In genomic region chr1:126568520-126569197, GRCm38 (mm10) we compare ENCODE assay signal across 9 mouse cellular contexts.
DNase-seq lines count a peak whose midpoint lies in the region; ATAC-seq and TF ChIP-seq lines count a peak whose summit lies in the region.
"Had no signal": no experiment of that assay in that cellular context is flagged by ENCODE, and none has a peak within 500 bp of the region (broad histone marks: within the 10 kb centered on the region; RNA-seq: fewer than 3 reads in every experiment).

No protein-coding gene starts in this region.

- H3K27ac ChIP-seq in kidney, postnatal 0 days = no peak overlapping the region
- no peak overlapping the region for H3K27ac ChIP-seq in kidney, embryonic 14.5 days (ENCODE audit: low read depth, low read length)
- no peak overlapping the region for H3K27ac ChIP-seq in ES-E14 (ENCODE audit: insufficient read depth, low read depth, low read length, poor library complexity, severe bottlenecking)
- no peak overlapping the region for H3K27ac ChIP-seq in embryonic fibroblast, embryonic 13.5 days (ENCODE audit: insufficient read depth, low read length)
- H3K27ac ChIP-seq: liver, embryonic 15.5 days had no signal

- H3K4me2 ChIP-seq in kidney, postnatal 0 days (ENCODE audit: low read length) = no peak overlapping the region
- H3K4me2 ChIP-seq in kidney, embryonic 14.5 days (replicated peaks; ENCODE audit: low read depth, low read length) = no peak overlapping the region
- H3K4me2 ChIP-seq: liver, embryonic 15.5 days had no signal

- H3K9me3 ChIP-seq in kidney, postnatal 0 days (replicated peaks; ENCODE audit: low read length) = no peaks in the 10 kb centered on the region
- H3K9me3 ChIP-seq in kidney, embryonic 14.5 days (ENCODE audit: control insufficient read depth, low read length) = no peaks in the 10 kb centered on the region
- H3K9me3 ChIP-seq in ES-E14 (ENCODE audit: control insufficient read depth, insufficient read depth, low read depth, low read length) = no peaks in the 10 kb centered on the region
- H3K9me3 ChIP-seq: liver, embryonic 15.5 days had no signal

- in situ Hi-C loops in ES-E14 (cut with MboI; ENCODE audit: low sequenced_read_pairs in 2 of 2, unreplicated experiment in 2 of 2) = no loop called here

- no peak for ATAC-seq in kidney, postnatal 0 days (replicated peaks; ENCODE audit: low FRiP score, low read depth)
- no peak for ATAC-seq in kidney, embryonic 14.5 days (ENCODE audit: low FRiP score, low TSS enrichment)

- no peak overlapping the region for H3K4me3 ChIP-seq in kidney, postnatal 0 days (replicated peaks; ENCODE audit: low read depth, low read length)
- H3K4me3 ChIP-seq in kidney, embryonic 14.5 days (ENCODE audit: low read length) = no peak overlapping the region
- H3K4me3 ChIP-seq in ES-E14 (ENCODE audit: insufficient read depth in 1 of 2, low read depth in 1 of 2, low read length in 2 of 2, poor library complexity in 1 of 2, severe bottlenecking in 1 of 2) = no peak overlapping the region
- no peak overlapping the region for H3K4me3 ChIP-seq in embryonic fibroblast, embryonic 13.5 days (ENCODE audit: insufficient read depth, low read length)
- H3K4me3 ChIP-seq: liver, embryonic 15.5 days had no signal

- H3K4me1 ChIP-seq in kidney, postnatal 0 days (replicated peaks; ENCODE audit: insufficient read depth, low read length) = no peaks in the 10 kb centered on the region
- H3K4me1 ChIP-seq in kidney, embryonic 14.5 days (ENCODE audit: control insufficient read depth, insufficient read depth, low read length) = peaks cover 2% of the 10 kb centered on the region; the same call in 1 of the 2 replicates
- no peaks in the 10 kb centered on the region for H3K4me1 ChIP-seq in ES-E14 (ENCODE audit: control insufficient read depth in 2 of 2, insufficient read depth in 2 of 2, low read length in 2 of 2, poor library complexity in 1 of 2)
- H3K4me1 ChIP-seq in embryonic fibroblast, embryonic 13.5 days (ENCODE audit: control insufficient read depth, insufficient read depth, low read length) = no peaks in the 10 kb centered on the region
- H3K4me1 ChIP-seq: liver, embryonic 15.5 days had no signal

- WGBS in kidney, postnatal 0 days = 95% methylated on average over 8 of the region's 8 CpGs
- 93% methylated on average over 8 of the region's 8 CpGs for WGBS in kidney, embryonic 14.5 days

- H3K27me3 ChIP-seq in kidney, postnatal 0 days (ENCODE audit: insufficient read depth, low read length) = no peaks in the 10 kb centered on the region
- no peaks in the 10 kb centered on the region for H3K27me3 ChIP-seq in kidney, embryonic 14.5 days (ENCODE audit: control insufficient read depth, insufficient read depth, low read length)
- H3K27me3 ChIP-seq: liver, embryonic 15.5 days had no signal

- TF ChIP-seq CTCF in kidney, postnatal 0 days (IDR thresholded peaks at IDR 0.05; ENCODE audit: low read depth) = peak; percentile 70
- TF ChIP-seq CTCF in embryonic fibroblast, embryonic 13.5 days (IDR thresholded peaks at IDR 0.05; ENCODE audit: borderline replicate concordance, insufficient read depth, low read length) = 0 out of 2 replicates have a peak, but pooled peaks have one; percentile 8

- DNase-seq in kidney, postnatal 0 days (ENCODE audit: low spot score) = no peak
- DNase-seq in ES-E14 (ENCODE audit: low read depth, low spot score) = peak; percentile 51
- peak; percentile 55 for DNase-seq in adrenal gland, adult 2 months
- DNase-seq in lung, postnatal 10 days = peak; percentile 76
- DNase-seq in yolk sac, embryonic 10.5 days (ENCODE audit: low spot score) = peak; percentile 31
- no peak for DNase-seq in urinary bladder, adult 2 months (ENCODE audit: low spot score)

- TF ChIP-seq POLR2A in embryonic fibroblast, embryonic 13.5 days (IDR thresholded peaks at IDR 0.05; ENCODE audit: low read depth, low read length) = no peak

- H3K36me3 ChIP-seq in kidney, postnatal 0 days (ENCODE audit: insufficient read depth, low read length) = no peaks in the 10 kb centered on the region
- H3K36me3 ChIP-seq in kidney, embryonic 14.5 days (ENCODE audit: control insufficient read depth, insufficient read depth, low read length) = no peaks in the 10 kb centered on the region
- no peaks in the 10 kb centered on the region for H3K36me3 ChIP-seq in ES-E14 (ENCODE audit: control insufficient read depth, insufficient read depth, low read length, poor library complexity, severe bottlenecking)
- H3K36me3 ChIP-seq: liver, embryonic 15.5 days had no signal

- H3K9ac ChIP-seq in kidney, postnatal 0 days (ENCODE audit: low read depth, low read length) = no peak overlapping the region
- no peak overlapping the region for H3K9ac ChIP-seq in kidney, embryonic 14.5 days (ENCODE audit: low read depth, low read length)
- H3K9ac ChIP-seq in ES-E14 (ENCODE audit: insufficient read depth, low read depth, low read length, poor library complexity, severe bottlenecking) = no peak overlapping the region
- H3K9ac ChIP-seq: liver, embryonic 15.5 days had no signal

TF ChIP-seq in ES-E14, 5 proteins besides CTCF, POLR2A, EP300 and RAD21:
- peak; percentile 13; the same call in 1 of the 2 replicates for TF ChIP-seq ZC3H11A (IDR thresholded peaks at IDR 0.05; ENCODE audit: borderline replicate concordance, low read depth, low read length)
- TF ChIP-seq HCFC1 (IDR thresholded peaks at IDR 0.05; ENCODE audit: borderline replicate concordance, insufficient read depth, low read length) = no peak

Comparison
In these comparisons a context has a peak if more than half of its experiments do, and no peak if none do; other contexts are left out.
1. DNase-seq: peak in ES-E14 (single experiment), adrenal gland, adult 2 months (single experiment), lung, postnatal 10 days (single experiment) and yolk sac, embryonic 10.5 days (single experiment); none in kidney, postnatal 0 days (single experiment) and urinary bladder, adult 2 months (single experiment).